Mouse (Mus musculus) frontal cortex, adult (tissue): ENCODE measurements at regions not wholly inside any gene's neighbourhood (a gene's known extent, or its start where the extent isn't known, plus 50 kb on each side); places are given as distances from the start of the nearest gene placed in this dataset.

Experiments used
- ATAC-seq: cut with Nextera tagmentation; 2 replicates; pipeline ENCODE4 v1.9.2; 2017; ENCODE audit warnings: mild to moderate bottlenecking, moderate library complexity, mixed read lengths; ENCODE audit not compliant: low TSS enrichment

DNA sequence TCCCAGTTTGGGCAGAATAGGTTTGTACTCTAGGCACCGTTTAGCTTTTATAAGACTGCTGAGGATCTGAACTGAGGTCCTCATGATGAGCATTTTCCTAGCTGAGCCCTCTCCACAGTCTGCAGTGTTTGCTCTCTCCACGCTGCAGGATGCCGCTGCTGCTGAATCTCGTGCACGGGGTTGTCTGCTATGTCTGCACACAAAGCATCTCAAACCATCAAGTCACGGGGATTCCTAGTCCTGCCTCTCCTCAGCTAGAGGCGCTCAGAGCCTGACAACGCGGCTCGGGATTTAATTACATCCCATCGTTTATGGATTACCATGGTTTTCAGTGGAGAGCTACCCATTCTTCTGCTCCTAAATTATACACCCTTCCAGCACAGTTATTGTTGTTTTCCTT lies 175.6 kb downstream of the Rnf144b start:
- no peak for ATAC-seq

DNA sequence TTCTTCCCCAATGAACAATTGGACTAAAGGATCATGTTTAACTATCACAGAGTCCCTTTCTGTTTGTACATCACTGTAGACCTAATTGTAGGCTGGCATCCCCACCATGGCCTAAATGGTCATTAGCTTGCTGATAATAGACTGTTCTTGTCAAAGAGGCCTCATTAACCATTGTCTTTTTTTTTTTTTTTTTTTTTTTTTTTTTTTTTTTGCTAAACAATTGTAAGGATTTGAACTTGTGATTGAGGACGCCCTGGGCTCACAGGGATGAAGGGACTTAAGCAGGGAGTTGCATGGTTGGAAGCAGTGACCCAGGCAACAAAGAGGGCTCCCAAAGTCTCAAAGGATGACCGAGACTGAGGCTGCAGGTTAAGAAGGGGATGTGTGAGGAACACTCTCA lies 178.0 kb downstream of the Rnf144b start:
- no peak for ATAC-seq

DNA sequence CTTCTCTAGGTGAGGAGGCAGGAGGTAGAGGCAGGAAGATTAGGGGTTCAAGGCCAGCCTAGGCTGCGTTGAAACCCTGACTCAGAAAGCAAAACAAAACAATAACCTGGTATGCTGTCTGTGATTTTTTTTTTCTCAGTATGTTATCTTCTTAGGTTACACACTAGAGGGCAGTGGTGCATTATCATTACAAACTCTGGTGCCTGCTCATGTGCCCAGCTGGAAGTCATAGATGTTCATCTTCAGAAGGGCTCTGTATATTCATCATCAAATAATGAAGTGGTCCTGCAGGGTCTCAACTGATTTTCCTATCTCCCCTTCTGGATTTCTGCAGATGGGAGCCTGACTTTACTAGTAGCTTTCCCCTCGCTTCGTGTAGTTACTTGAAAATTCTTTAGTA lies 178.6 kb downstream of the Rnf144b start:
- ATAC-seq = peak; percentile 79

DNA sequence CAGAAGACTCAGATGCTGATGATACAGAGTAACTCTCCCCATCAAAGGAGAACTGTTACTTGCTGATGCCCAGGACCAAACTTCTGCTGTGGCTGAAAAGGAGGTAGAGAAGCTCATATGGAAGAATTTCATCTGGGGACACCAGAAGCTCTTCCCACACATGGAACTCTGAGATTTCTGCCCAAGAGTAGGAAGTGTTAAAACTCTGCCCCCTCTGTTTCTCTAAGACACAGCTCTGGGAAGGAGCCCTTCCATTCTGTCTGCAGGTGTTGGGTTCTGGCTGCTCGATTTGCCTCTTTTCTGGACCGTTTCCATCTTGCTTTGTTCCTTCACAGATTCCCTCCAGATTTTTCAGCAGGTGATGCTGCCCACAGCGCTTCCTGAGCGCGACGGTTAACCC lies 187.0 kb downstream of the Rnf144b start:
- peak; percentile 97 for ATAC-seq

DNA sequence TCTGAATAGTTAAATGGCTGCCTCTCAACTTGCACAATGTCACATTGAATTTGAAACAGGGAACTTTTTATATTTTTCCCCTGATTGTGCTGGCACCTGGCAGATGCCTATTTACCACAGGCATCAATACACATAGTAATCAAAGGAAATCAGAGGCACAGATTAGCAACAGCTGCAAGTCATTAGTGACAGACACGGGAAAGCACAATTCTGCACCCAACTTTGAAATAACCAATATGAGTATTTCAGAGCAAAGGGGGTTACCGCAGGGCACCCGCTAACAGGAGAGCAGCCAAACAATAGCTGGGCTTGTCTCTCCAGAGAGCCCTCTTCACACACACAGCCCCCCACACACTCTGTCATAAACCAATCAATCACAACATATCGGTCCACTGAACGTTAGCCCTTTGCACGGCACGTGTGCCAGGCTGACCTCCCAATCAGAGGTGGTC lies 188.3 kb downstream of the Rnf144b start:
- peak; percentile 27; the same call in 1 of the 2 replicates for ATAC-seq

DNA sequence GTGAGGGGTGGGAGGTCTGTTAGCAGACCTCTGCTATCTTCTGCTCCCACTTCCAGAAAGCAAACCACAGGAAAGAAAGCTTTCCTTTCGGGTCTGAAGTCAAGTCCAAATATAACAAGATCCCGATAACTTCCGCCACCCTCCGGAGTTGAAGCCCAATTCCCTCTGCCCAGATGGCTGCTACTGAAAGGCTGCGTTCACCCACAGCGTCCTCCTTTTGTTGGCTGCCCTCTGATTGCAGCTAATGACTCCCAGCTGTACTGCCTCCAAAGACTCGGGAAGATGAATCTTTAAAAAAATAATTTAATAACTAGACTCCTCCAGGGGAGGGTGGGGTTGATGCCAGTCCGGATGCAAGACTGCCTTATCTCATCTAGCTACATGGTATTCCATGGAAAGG lies 197.1 kb downstream of the Rnf144b start:
- no peak for ATAC-seq

DNA sequence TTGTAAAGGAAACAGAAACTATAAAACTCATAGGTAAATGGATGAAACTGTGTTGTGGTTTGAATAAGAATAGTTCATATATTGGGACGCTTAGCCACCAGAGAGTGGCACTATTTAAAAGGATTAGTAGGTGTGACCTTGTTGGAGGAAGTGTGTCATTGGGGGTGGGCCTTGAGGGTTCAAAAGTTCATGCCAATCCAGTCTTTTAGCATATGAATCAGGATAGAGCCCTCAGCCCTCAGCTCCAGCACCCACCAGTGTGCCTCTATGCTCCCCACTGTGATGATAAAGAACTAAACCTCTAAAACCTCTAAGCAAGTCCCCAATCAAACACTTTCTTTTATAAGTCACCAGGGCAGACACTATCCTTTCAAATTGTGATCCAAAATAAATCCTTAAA lies 199.4 kb downstream of the Rnf144b start:
- no peak for ATAC-seq

DNA sequence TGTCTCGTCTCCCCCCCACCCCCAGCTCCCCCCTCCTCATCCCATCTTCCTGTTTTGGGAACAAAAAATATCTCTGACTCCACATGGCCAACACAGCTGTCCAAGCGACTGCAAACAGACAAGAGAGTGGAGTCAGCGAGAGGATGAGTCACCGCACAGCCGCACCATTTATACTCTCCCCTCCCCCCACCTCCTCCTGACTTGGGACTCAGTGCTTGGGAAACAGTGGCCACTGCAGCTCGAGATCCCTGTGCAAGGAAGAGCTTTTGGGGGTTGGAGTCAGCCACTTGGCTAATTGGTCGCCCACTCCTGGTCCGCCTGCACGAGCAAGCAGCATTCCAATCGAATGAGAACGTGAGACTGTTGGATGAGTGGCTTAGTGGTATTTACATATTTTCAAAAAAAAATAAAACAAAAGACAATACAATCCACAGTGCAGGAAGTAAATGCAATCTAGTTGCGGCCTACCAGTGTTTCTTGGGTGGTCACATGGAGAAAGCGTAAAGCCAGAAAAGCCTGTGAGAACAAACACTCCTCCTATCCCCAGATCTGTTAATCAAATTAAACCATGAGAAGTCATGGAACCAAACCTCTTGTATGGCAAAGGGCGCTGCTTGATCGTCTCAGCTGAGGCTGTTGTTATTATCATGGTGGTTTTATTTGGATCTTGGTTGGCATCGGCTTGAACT lies 213.7 kb downstream of the Rnf144b start:
- ATAC-seq = peak; percentile 90

DNA sequence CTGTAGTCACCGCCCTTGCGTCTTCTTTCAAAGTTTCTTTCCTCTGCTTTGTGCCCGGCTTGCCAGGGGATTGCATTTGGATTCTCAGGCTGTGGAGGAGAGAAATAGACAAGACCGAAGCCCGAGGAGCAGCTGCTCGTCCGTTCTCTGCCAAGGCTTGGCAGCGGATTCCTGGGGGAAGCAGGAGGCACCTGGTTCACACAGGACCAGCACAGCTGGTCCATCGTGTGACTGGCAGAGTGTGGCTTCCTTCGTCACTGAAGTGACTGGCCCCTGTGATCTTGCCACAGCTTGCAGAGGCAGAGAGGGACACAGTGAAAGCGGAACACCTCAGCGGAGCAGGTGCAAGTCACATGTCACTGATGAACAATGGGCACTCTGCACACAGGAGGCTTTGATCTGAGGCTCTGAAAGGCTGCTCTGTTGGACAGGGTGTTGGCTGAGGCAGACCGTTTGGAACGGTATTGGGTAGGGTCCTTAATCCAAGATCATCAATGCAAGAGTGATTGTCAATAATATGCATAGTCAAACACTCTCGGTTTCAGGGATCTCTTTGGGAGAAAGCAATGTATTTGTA lies 214.5 kb downstream of the Rnf144b start:
- ATAC-seq = peak; percentile 62

DNA sequence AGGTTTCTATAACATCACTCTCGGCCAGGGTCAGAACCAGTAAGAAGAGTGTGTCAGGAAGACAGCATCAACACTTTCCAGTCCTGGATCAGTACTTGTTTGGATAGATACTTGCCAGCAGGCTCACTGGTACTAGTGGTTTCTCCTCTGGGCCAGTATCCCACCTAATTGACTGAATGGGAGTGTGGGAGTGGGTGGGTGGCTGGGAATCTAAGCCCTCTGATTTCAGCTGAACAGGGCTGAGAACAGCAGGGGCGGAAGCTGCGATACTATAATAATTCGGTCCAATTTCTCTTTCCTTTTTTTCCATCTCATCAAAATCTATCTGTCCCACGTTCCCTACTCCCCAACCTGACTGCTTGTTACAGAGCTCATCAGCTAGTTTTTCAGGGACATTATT lies 217.0 kb downstream of the Rnf144b start:
- no peak for ATAC-seq

DNA sequence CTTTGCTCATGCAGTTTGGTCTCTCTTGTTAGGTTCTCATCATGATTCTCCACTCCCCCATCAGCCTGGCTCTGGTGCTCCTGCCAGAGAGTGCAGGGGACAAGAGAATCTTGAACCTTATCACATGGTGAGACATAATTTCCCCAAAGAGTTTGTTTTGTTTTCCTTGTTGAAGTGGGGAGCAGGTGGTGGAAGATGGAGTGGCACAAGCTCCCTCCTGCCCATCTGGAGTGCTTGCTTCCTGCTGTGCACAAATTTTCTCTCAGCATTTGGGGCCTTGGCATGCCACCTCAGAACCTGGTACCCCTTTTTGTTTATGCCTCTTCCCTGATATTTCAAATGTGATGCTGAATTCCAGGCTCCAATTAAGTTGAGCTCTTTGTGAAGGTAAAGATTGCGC lies 219.9 kb downstream of the Rnf144b start:
- no peak for ATAC-seq

DNA sequence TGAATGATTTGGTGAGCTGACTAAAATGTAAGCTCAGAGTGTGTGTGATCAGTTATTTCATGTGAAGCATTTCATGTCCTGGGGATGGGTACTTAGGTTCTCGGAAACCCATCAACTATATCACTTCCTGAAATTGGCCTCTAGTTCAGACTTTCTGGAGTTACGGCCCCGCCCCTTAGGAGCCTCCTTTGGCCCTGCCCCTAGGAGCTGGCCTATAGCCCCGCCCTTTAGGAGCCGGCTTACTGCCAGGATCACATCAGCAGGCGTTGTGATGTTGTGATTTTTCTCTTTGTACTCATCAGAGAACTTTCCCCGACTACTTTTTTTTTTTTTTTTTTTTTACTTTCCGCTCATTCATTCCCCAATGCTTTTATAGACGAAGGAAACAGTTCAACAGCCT lies 223.1 kb downstream of the Rnf144b start:
- ATAC-seq = no peak

DNA sequence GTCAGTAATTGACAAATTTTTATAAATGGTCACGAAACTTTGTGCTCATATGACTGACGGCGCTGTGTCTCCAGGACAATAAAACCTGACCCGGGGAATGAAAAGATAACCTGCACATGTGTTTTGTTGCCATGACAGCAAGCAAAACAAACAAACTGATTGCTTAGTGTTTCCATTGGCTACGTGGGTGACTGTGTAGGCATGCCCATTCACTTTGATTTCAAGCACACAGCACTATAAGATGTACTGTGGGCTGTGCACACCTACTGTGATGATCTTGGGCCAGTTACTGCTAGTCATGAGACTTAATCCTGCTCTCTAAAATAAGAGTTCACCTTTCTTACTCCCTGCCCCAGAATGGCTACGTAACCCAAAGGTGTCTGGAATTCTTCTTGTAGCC lies 225.4 kb downstream of the Rnf144b start:
- no peak for ATAC-seq

DNA sequence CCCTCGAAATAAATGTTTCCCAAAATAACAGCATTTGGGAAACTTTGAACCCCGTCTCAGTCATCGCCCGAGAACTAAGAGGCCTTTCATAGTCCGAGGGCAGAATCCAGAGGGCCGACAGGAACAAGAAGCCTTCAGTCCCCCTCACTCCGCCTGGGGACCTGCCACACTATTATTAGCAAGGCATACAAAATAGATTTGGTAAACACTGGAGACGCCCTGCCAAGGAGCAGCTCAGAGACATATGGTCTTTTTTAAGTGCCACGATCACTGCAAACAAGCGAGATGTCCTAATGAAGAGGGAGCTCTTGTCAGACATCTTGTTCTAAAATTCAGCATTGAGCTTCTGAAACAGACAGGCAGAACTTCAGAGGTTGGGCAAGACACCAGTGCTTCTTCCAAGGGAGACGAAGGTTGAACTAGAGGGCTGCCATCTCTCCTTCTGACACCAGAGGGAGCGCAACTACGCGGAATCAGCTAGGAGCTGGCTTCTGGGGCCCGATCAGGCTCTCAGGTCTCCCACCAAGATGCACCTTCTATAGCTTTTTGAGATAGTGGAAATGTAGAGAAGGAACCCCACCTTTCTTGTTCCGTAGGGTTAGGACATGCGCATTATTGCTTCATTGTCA lies 226.2 kb downstream of the Rnf144b start:
- peak; percentile 86 for ATAC-seq

DNA sequence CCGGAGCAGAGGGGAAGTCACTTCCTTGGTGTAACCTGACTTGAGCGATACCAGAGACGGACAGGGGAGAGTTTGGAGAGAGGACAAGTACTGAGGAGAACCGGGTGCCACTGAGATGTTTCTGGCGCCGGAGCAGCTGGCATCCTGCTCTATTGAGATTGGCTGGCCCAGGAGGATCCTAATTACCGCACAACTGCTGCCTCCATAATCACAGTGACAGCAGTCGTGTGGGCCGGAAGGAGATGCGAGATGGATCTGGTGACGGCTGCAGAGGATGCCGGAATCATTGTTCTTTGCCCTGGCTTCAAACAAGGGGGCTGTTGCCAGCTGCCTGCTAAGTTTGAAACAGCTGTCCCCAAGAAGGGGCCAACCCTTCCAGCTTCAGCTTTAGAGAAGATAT lies 232.0 kb downstream of the Rnf144b start:
- ATAC-seq = peak; percentile 65; the same call in 1 of the 2 replicates

DNA sequence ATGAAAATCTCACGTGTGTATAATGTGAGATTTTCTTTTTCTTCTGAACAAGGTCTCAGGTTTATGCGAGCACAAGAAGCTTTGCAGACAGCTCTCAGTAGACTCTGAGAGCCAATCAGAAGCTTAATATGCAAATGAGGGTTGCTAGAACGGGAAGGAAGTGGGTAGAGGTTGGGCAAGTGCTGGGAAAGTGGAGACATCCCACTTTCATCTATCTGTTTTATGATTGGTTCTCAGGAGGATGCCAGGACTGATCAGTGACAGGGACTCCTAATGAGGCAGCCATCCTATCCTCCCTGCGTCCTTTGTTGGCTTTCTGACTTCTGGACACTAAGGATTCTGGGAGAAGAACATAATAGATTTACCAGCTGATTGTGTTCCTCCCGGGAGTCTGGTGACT lies 232.7 kb downstream of the Rnf144b start:
- ATAC-seq = no peak

DNA sequence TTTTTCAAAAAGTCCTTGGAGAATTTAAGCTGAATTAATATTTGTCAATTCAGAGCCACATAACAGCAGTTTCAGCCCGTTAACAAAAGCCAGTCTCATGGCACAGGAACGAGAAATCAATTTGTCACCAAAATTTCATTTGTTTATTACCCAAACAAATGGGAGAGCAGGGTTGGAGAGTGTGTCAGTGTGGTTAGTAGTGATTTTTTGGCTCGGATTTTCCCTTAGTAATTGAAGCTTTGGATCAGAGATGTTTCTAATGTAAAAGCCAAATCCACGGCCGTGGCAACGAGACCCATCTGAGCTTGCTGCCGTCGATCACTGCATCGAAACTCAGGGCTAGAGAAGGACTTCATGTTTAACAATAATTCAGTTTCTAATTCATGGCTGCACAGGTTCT lies 236.5 kb downstream of the Rnf144b start:
- no peak for ATAC-seq

DNA sequence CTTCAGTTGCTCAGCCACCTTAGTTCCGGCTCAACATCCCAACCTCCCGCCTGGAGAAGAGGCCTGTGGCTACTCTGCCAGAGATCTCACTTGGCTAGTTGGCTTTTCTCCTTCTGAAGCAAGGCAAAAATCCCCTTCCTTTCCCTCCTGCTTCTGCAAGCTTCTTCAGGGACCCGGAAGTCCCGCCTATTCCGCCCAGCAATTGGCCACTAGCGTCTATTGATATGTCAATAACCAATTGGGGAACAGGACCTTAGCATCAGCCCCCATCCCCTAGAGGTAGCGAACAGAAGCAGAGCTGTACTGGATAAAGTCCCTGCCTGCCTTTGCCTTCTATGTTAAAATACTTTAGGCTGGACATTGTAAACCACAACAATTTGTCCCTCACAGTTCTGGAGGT lies 243.3 kb downstream of the Rnf144b start:
- ATAC-seq = no peak

DNA sequence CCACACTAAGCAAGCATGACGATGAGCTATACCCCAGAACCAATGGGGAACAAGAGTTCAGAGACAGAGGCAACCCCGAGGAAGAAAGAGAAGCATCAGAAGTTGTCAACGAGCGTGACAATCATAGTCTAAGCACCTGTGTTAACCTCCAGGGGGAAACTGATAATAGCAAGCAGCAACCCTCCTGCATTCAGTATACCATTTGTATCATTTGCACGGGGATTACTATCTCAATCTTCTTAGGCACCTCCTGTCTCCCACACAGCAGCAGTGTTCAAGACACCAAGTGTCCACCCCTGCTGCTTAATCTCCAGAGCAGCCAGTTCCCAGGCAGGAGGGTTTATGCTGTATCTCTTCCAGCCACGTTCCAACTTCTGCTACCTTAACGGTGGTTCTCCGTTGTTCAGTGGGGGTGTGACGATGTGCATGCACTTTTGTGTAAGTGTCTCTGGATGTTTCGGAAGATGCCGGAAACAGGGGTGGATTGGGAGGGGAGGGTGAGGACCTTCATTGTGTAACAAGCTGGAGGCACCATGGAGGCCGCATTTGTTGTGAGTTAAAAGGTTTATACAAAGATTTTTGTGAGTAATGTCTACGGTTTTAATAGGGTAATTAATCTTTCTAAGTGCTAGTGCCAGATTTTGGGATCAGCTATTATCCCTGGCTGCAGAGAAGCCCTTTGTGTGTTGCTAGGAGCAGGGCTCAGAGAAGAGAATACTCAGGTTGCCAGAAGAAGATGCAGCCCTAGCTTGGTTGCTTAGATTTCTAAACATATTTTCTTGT lies 245.8 kb downstream of the Rnf144b start:
- no peak for ATAC-seq

DNA sequence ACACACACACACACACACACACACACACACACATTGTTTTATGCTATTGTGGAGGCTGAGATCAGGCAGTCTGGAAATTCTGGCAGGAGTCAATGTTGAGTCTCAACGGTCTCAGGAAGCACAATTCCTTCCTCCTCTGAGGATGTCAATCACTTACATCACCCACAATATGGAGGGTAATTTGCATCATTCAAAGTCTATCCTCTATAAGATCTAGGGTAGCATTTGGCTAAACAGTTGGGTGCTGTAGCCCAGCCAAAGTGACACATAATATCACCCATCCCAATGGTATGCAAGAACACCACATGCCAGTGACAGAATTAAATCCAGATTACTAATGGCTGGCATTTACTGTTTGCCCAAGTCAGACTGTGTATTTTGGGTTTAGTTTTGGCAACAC lies 252.1 kb downstream of the Rnf144b start:
- no peak for ATAC-seq

DNA sequence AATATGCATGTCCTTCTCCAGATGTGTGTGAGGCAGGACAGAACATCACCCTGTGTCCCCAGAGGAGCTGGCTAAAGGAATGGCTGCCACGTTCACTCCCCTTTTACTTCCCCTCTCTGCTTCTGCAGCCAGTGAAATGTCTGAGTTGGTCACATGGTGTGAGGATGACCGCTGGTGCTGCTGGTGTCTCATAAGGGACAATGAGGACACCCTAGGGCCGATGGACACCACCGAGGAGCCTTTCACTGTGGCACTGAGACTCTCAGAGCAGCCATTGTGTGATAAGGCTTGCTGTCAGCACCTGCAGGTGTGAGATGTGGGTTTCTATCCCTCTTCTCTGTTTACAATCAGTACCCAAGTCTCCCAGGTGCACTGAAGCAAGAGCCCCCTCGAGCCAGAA lies 268.6 kb downstream of the Rnf144b start:
- no peak for ATAC-seq

DNA sequence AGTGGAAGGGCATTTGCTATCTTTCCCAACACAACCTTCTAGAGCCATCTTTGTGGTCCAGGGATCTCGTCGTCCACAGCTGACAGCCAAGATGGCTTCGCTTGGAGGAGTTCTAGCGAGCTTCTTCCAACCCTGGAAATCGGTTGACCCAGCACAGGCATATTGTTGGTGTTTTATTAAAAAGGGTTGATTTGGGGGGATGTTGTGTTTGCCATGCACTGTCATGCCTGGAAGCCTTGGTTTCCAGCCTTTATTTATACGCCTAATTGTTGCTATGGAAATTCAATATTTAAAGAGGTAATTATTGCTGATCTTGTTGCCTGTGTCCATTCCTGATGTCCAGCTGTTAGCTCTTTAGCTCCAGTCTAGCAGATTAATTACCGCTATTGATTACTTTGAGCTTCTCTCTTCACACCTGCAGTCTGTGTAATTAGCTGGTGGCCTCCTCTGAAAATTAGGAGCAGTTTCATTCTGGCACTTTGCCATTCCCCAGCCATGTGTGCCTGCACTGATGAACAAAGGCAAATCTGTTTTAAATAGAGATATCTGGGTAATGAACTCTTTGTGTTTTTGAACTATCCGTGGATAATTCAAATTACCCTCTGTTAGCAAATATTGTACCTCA lies 275.4 kb downstream of the Rnf144b start:
- no peak for ATAC-seq
